Mouse (Mus musculus): ENCODE data around the gene Zfyve28. TPM values are rescaled to one million over a fixed set of nuclear protein-coding genes. Genes with fewer than 3 reads are reported as not detected.

Gene Zfyve28
- polyA plus RNA-seq, 1 experiment = 3.0 TPM

- WGBS = 28% methylated on average over 4 of the region's 4 CpGs
- Histone ChIP-seq H3K27ac (ENCODE audit: control insufficient read depth, insufficient read depth, low read depth, low read length, poor library complexity) (no peak overlapping the region), H3K4me3 (replicated peaks; ENCODE audit: control insufficient read depth, low read depth, low read length) (no peak overlapping the region), H3K4me1 (ENCODE audit: control insufficient read depth, insufficient read depth, low read length) (no peaks in the 10 kb centered on the region)
- TF ChIP-seq POLR2A (IDR thresholded peaks at IDR 0.05; ENCODE audit: borderline replicate concordance, control insufficient read depth, low read depth, low read length) (no peak), CTCF (IDR thresholded peaks at IDR 0.05; ENCODE audit: control insufficient read depth, insufficient read depth, low read length) (peak; percentile 78)
These were observed 16.5 kb downstream of the Zfyve28 start for GRCm38 (mm10) chr5:34271743-34272142.

- TF ChIP-seq POLR2A (IDR thresholded peaks at IDR 0.05; ENCODE audit: borderline replicate concordance, control insufficient read depth, low read depth, low read length) (no peak), CTCF (IDR thresholded peaks at IDR 0.05; ENCODE audit: control insufficient read depth, insufficient read depth, low read length) (no peak)
- Histone ChIP-seq H3K27ac (ENCODE audit: control insufficient read depth, insufficient read depth, low read depth, low read length, poor library complexity) (no peak overlapping the region), H3K4me1 (ENCODE audit: control insufficient read depth, insufficient read depth, low read length) (no peaks in the 10 kb centered on the region), H3K4me3 (replicated peaks; ENCODE audit: control insufficient read depth, low read depth, low read length) (no peak overlapping the region)
- WGBS = 50% methylated on average over 12 of the region's 12 CpGs
These were observed 18.3 kb downstream of the Zfyve28 start for GRCm38 (mm10) chr5:34269921-34270465.

GRCm38 (mm10) chr5:34269197-34269920 is 18.9 kb downstream of the Zfyve28 start:
- Histone ChIP-seq H3K4me1 (ENCODE audit: control insufficient read depth, insufficient read depth, low read length) (no peaks in the 10 kb centered on the region), H3K27ac (ENCODE audit: control insufficient read depth, insufficient read depth, low read depth, low read length, poor library complexity) (no peak overlapping the region), H3K4me3 (replicated peaks; ENCODE audit: control insufficient read depth, low read depth, low read length) (no peak overlapping the region)
- TF ChIP-seq CTCF (IDR thresholded peaks at IDR 0.05; ENCODE audit: control insufficient read depth, insufficient read depth, low read length) (no peak), POLR2A (IDR thresholded peaks at IDR 0.05; ENCODE audit: borderline replicate concordance, control insufficient read depth, low read depth, low read length) (no peak)
- WGBS = 84% methylated on average over 16 of the region's 16 CpGs

- no peaks in the 10 kb centered on the region for H3K4me1 ChIP-seq (ENCODE audit: control insufficient read depth, insufficient read depth, low read length)
- 52% methylated on average over 4 of the region's 4 CpGs for WGBS
- H3K27ac ChIP-seq (ENCODE audit: control insufficient read depth, insufficient read depth, low read depth, low read length, poor library complexity) = no peak overlapping the region
- no peak for TF ChIP-seq CTCF (IDR thresholded peaks at IDR 0.05; ENCODE audit: control insufficient read depth, insufficient read depth, low read length)
- no peak for TF ChIP-seq POLR2A (IDR thresholded peaks at IDR 0.05; ENCODE audit: borderline replicate concordance, control insufficient read depth, low read depth, low read length)
- no peak overlapping the region for H3K4me3 ChIP-seq (replicated peaks; ENCODE audit: control insufficient read depth, low read depth, low read length)
These were observed 22.2 kb downstream of the Zfyve28 start for GRCm38 (mm10) chr5:34266065-34266464.

GRCm38 (mm10) chr5:34259172-34259816 is 29.0 kb downstream of the Zfyve28 start:
- TF ChIP-seq CTCF (IDR thresholded peaks at IDR 0.05; ENCODE audit: control insufficient read depth, insufficient read depth, low read length) = no peak
- TF ChIP-seq POLR2A (IDR thresholded peaks at IDR 0.05; ENCODE audit: borderline replicate concordance, control insufficient read depth, low read depth, low read length) = no peak
- Histone ChIP-seq H3K4me1 (ENCODE audit: control insufficient read depth, insufficient read depth, low read length) (no peaks in the 10 kb centered on the region; the same call in 1 of the 2 replicates), H3K27ac (ENCODE audit: control insufficient read depth, insufficient read depth, low read depth, low read length, poor library complexity) (no peak overlapping the region), H3K4me3 (replicated peaks; ENCODE audit: control insufficient read depth, low read depth, low read length) (no peak overlapping the region)
- WGBS = 56% methylated on average over 3 of the region's 3 CpGs

- 79% methylated on average over 3 of the region's 3 CpGs for WGBS
- Histone ChIP-seq H3K4me1 (ENCODE audit: control insufficient read depth, insufficient read depth, low read length) (no peaks in the 10 kb centered on the region; the same call in 1 of the 2 replicates), H3K27ac (ENCODE audit: control insufficient read depth, insufficient read depth, low read depth, low read length, poor library complexity) (no peak overlapping the region), H3K4me3 (replicated peaks; ENCODE audit: control insufficient read depth, low read depth, low read length) (no peak overlapping the region)
- TF ChIP-seq CTCF (IDR thresholded peaks at IDR 0.05; ENCODE audit: control insufficient read depth, insufficient read depth, low read length) = peak; percentile 20; the same call in 1 of the 2 replicates
- no peak for TF ChIP-seq POLR2A (IDR thresholded peaks at IDR 0.05; ENCODE audit: borderline replicate concordance, control insufficient read depth, low read depth, low read length)
These were observed 33.1 kb downstream of the Zfyve28 start for GRCm38 (mm10) chr5:34255189-34255588.

GRCm38 (mm10) chr5:34254309-34254708 is 33.9 kb downstream of the Zfyve28 start:
- WGBS = 35% methylated on average over 8 of the region's 8 CpGs
- H3K4me1 ChIP-seq (ENCODE audit: control insufficient read depth, insufficient read depth, low read length) = no peaks in the 10 kb centered on the region; the same call in 1 of the 2 replicates
- H3K4me3 ChIP-seq (replicated peaks; ENCODE audit: control insufficient read depth, low read depth, low read length) = no peak overlapping the region
- no peak for TF ChIP-seq POLR2A (IDR thresholded peaks at IDR 0.05; ENCODE audit: borderline replicate concordance, control insufficient read depth, low read depth, low read length)
- TF ChIP-seq CTCF (IDR thresholded peaks at IDR 0.05; ENCODE audit: control insufficient read depth, insufficient read depth, low read length) = no peak
- no peak overlapping the region for H3K27ac ChIP-seq (ENCODE audit: control insufficient read depth, insufficient read depth, low read depth, low read length, poor library complexity)

GRCm38 (mm10) chr5:34252967-34253519 is 35.2 kb downstream of the Zfyve28 start:
- WGBS = 58% methylated on average over 4 of the region's 4 CpGs

More at GRCm38 (mm10) chr5:34252967-34253519, 35.2 kb downstream of the Zfyve28 start:
- TF ChIP-seq POLR2A (IDR thresholded peaks at IDR 0.05; ENCODE audit: borderline replicate concordance, control insufficient read depth, low read depth, low read length) (no peak), CTCF (IDR thresholded peaks at IDR 0.05; ENCODE audit: control insufficient read depth, insufficient read depth, low read length) (no peak)
- Histone ChIP-seq H3K4me1 (ENCODE audit: control insufficient read depth, insufficient read depth, low read length) (peaks cover 1% of the 10 kb centered on the region; the same call in 1 of the 2 replicates), H3K4me3 (replicated peaks; ENCODE audit: control insufficient read depth, low read depth, low read length) (no peak overlapping the region), H3K27ac (ENCODE audit: control insufficient read depth, insufficient read depth, low read depth, low read length, poor library complexity) (no peak overlapping the region)
